Mouse (Mus musculus): ENCODE results near the gene Cdkn2a.

- TF ChIP-seq CTCF (IDR thresholded peaks at IDR 0.05; ENCODE audit: borderline replicate concordance, control insufficient read depth, extremely low read depth, insufficient read depth, low read length, poor library complexity) (no peak), POLR2A (IDR thresholded peaks at IDR 0.05; ENCODE audit: control insufficient read depth, extremely low read depth, insufficient read depth, low read length, poor library complexity) (no peak)
Observed at GRCm38 (mm10) chr4:89281236-89281635, 13.2 kb downstream of the Cdkn2a start.
